Mouse (Mus musculus): ENCODE measurements around the gene Olfr1426.
"Not testable (repeated sequence)": the region's sequence is repeated elsewhere in the genome, so short reads cannot be mapped to it uniquely, and the experiment has no call there.

Gene Olfr1426

GRCm38 (mm10) chr19:12091913-12092312, at the start of gene Olfr1426:
TSS of gene Olfr1426 (minus strand) at chr19:12092013.
- no peak for DNase-seq (ENCODE audit: low read depth, low spot score)

DNA sequence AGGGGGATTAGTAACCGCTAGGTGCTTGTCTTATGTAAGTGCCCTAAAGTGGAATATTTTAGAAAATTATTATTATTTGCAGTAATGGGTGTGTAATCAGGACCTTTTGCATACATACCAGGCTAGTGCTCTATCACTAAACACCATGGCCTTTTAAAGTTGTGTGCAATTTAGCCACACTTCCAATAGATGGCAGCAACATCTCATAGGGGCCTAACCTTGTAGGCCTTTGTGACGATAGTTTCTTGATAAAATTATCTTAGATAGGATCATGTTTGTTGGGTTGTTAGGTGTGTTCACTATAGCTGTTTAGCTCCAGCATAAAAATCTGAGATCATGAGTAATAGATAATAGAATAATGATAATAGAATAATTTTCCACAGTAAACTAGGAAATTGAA, 42.5 kb upstream of the Olfr1426 start:
- peak; percentile 54 for DNase-seq (ENCODE audit: low read depth, low spot score)

- no peak for DNase-seq (ENCODE audit: low read depth, low spot score)
Observed at GRCm38 (mm10) chr19:12123103-12123502, 31.3 kb upstream of the Olfr1426 start, which contains the start of gene Olfr76. TSS of gene Olfr76 (minus strand) at chr19:12123203.

DNA sequence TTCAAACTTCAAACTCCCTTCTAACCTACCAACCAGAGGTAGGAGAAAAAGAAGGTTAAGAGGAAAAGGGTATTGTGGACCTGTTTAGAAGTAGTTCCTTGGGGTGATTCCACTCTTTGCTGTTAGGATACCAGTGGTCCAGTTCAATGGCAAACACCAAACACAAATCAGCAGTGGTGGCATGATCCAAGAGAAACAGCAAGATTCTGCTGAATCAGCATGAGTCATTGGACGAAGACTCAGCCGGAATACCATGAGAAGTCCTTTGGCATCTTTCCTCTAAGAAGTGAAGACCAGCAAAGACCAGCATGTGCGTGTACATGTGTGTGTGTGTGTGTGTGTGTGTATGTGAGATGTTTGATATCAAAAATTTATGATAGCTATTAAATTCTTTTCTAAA, 24.7 kb upstream of the Olfr1426 start:
- no peak for DNase-seq (ENCODE audit: low read depth, low spot score)

DNA sequence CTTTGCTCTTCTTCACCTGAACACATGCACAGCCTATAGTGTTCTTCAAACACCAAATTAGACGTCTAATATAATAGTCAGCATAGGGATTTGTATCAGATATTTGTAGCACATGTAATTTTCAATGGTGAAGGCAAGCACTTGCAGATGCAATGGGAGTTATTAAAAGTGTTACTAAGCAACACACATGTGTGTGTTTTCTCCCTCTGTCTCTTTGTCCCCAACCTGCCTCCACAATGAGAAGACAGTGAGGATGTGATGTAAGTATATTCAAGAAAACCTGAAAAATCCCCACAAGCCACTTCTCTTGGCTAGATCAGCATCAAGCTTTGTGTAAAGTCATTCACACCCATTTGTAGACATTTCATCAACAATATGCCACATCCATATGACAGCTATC, 24.0 kb upstream of the Olfr1426 start, which contains the start of gene Olfr1428:
Gene Olfr1428, minus strand, starts transcription at position 101 of the 400 bp plus-strand sequence.
- no peak for DNase-seq (ENCODE audit: low read depth, low spot score)

GRCm38 (mm10) chr19:12113807-12114206, 22.0 kb upstream of the Olfr1426 start:
- DNase-seq (ENCODE audit: low read depth, low spot score): no peak

- no peak for DNase-seq (ENCODE audit: low read depth, low spot score)
Observed at GRCm38 (mm10) chr19:12104541-12104940, 12.7 kb upstream of the Olfr1426 start.

- DNase-seq (ENCODE audit: low read depth, low spot score): no peak
Observed at GRCm38 (mm10) chr19:12103234-12103633, 11.4 kb upstream of the Olfr1426 start, which contains the start of gene Olfr1427. TSS of gene Olfr1427 (minus strand) at chr19:12103334.

- not testable (repeated sequence) for DNase-seq (ENCODE audit: low read depth, low spot score)
Observed at GRCm38 (mm10) chr19:12077631-12078030, 14.2 kb downstream of the Olfr1426 start, which contains the start of gene Olfr1425. TSS of gene Olfr1425 (minus strand) at chr19:12077731.

DNA sequence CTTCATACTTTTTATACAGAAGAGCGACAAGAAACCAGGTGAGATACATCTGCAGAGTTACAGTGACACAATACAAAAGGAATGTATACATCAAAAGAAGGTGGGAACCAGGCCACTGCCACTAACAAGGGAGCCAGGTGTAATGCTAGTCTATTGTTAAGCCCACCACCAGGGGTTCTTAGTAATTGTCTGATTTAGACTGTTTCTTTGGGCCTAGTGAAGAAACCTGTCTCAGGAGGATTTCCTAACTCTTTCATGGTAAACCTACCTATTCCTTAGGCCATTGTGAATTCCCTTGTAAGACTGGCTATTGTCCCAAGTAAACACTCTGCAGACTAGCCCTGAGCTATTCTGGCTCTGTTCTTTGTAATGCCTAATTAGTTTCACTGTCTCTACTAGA, 22.3 kb downstream of the Olfr1426 start:
- DNase-seq (ENCODE audit: low read depth, low spot score): peak; percentile 98

DNA sequence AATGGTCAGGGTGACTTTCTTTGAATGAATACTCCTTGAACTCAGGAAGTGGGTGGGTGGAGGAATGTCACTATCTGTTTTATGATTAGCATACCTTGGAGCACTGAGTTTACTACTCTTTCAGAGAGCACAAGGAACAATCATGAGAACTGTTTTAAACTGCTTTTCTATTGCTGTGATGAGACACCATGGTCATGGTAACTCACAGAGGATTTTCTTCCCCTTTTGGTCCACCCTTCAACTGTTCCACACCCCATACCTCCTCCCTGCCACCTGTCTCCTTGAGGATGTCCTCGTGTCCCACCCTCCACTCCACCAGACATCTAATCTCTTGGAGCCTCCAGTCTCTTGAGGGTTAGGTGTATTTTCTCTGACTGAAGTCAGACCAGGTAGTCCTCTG, 24.0 kb downstream of the Olfr1426 start:
- peak; percentile 78 for DNase-seq (ENCODE audit: low read depth, low spot score)

DNA sequence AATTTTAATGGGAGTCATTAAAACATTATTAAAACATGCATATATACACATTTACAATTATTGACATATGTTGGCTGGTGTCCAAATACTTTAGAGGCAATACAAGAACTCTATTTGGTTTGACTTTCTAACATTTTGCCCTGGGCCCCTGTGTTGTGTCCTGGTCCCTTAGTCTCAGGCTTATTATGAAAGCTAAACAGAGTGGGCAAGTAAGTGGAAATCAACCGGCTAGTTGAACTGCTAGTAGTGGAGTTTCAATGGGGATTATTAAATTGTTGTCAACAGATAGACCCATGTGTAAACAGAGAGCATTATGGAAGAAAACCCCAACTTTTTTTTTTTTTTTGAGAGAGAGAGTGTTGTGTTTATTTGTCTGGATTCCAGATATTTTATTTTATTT, 29.2 kb downstream of the Olfr1426 start, which contains the start of gene Olfr1424:
Gene Olfr1424, minus strand, starts transcription at position 101 of the 400 bp plus-strand sequence.
- not testable (repeated sequence) for DNase-seq (ENCODE audit: low read depth, low spot score)

DNA sequence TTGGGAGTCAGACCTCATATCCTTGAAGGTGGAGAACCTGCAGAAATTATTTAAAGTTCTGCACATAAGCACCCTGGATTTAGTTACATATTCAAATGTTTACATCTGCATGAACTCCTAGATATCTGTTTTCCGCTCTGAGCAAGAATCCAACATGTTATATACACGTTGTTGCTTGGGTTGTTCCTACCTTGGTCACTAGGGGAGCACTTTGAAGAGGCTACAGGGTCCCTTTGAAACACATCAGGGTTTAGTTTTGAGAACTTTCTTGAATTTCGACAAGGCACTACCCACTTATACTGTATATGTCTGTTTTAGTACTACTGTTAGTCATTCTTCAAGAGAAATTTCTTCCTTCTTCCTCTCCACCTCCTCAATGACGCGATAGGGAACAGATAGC, 48.6 kb downstream of the Olfr1426 start:
- peak; percentile 60 for DNase-seq (ENCODE audit: low read depth, low spot score)

DNA sequence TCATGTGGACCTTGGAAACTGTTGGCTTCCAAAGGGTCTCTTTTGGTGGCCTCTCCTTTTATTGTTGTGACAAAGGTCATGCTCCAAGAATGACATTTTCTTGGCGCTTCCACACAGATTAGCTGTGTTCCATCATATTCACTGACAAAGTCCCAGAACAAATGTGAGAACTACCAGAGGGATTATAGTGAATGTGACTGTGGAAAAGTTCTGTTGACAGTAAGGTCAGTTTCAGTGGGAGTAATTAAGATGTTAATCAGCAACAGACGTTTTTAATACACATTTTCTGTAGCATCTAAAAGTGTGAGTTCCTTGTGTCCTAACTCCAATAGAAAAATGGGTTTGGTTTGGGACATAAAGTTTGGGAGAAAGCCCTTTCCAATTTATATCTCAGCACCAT, 50.6 kb downstream of the Olfr1426 start, which contains the start of gene Olfr1423:
Gene Olfr1423, minus strand, starts transcription at position 101 of the 400 bp plus-strand sequence.
- DNase-seq (ENCODE audit: low read depth, low spot score): no peak

DNA sequence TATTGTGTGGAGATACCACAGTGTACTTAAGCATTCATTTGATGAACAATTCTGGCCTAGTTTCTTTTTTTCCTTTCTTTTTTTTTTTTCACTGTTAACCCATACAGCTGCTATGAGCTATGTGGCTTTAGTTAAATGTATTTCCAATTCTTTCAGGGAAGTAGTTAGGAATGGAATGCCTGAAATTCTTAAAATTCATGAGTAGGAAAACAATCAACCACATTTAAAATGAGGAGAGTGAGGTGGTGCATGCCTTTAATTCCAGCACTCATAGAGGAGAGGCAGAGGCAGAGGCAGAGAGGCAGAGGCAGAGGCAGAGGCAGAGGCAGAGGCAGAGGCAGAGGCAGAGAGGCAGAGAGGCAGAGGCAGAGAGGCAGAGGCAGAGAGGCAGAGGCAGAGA, 54.1 kb downstream of the Olfr1426 start:
- DNase-seq (ENCODE audit: low read depth, low spot score): peak; percentile 22
